27 mouse cellular contexts compared by ENCODE assay signal in genomic region chr7:90120106-90120505, GRCm38 (mm10).
"Had no signal": no experiment of that assay in that cellular context is flagged by ENCODE, and none has a peak within 500 bp of the region (broad histone marks: within the 10 kb centered on the region; RNA-seq: fewer than 3 reads in every experiment).

No protein-coding gene starts in this region.

- H3K9ac ChIP-seq: heart, embryonic 13.5 days; heart, embryonic 15.5 days; hindbrain, embryonic 13.5 days; intestine, embryonic 15.5 days; limb, embryonic 12.5 days; liver, embryonic 13.5 days; liver, embryonic 15.5 days; liver, postnatal 0 days had no signal

- DNase-seq: gastrocnemius, postnatal 14 days; gastrocnemius, postnatal 36 days; heart, adult 2 months; heart, postnatal 14 days; heart, postnatal 36 days; kidney, adult 18-20 months; kidney, adult 8-10 months; kidney, postnatal 10 days; kidney, postnatal 25 days; kidney, postnatal 4 days; liver; liver, embryonic 13.5 days; liver, postnatal 0 days had no signal

- H3K27ac ChIP-seq: heart, adult 2 months; heart, embryonic 13.5 days; heart, embryonic 15.5 days; hindbrain, embryonic 13.5 days; intestine, embryonic 15.5 days; left cerebral cortex, adult 2 months; limb, embryonic 10.5 days; limb, embryonic 12.5 days; liver, embryonic 13.5 days; liver, embryonic 15.5 days had no signal

- H3K27me3 ChIP-seq: heart, embryonic 13.5 days; heart, embryonic 15.5 days; hindbrain, embryonic 13.5 days; intestine, embryonic 15.5 days; limb, embryonic 12.5 days; liver, embryonic 13.5 days; liver, embryonic 15.5 days had no signal

- H3K9me3 ChIP-seq: heart, embryonic 15.5 days; intestine, embryonic 15.5 days; limb, embryonic 10.5 days; limb, embryonic 12.5 days; liver, embryonic 13.5 days; liver, embryonic 15.5 days had no signal

- H3K36me3 ChIP-seq: heart, embryonic 13.5 days; heart, embryonic 15.5 days; limb, embryonic 12.5 days; liver, embryonic 13.5 days; liver, embryonic 15.5 days had no signal

- H3K4me1 ChIP-seq: hindbrain, embryonic 13.5 days; intestine, embryonic 15.5 days; limb, embryonic 10.5 days; limb, embryonic 12.5 days; liver, embryonic 15.5 days had no signal

- H3K4me2 ChIP-seq: heart, embryonic 11.5 days; heart, embryonic 13.5 days; heart, embryonic 15.5 days; hindbrain, embryonic 13.5 days; intestine, embryonic 15.5 days; limb, embryonic 12.5 days; liver, embryonic 11.5 days; liver, embryonic 13.5 days; liver, embryonic 15.5 days had no signal

- H3K4me3 ChIP-seq: heart, adult 2 months; heart, embryonic 13.5 days; heart, embryonic 15.5 days; hindbrain, embryonic 13.5 days; intestine, embryonic 15.5 days; layer of hippocampus, adult 2 months; left cerebral cortex, adult 2 months; limb, embryonic 10.5 days; limb, embryonic 12.5 days; liver, embryonic 13.5 days; liver, embryonic 15.5 days had no signal

- ATAC-seq: hindbrain, embryonic 16.5 days; inflammation-experienced regulatory T-cells, adult 6 months; intestine, embryonic 15.5 days; intestine, postnatal 0 days; liver, postnatal 0 days had no signal
